Mouse (Mus musculus): ENCODE results near the gene Cfap97d1. TPM values are rescaled to one million over a fixed set of nuclear protein-coding genes. Genes with fewer than 3 reads are reported as not detected.

Gene Cfap97d1
- polyA plus RNA-seq, 1 experiment from 2014 or later, result not detected

GRCm38 (mm10) chr11:101965553-101965952 is 18.5 kb upstream of the Cfap97d1 start:
- TF ChIP-seq CTCF (IDR thresholded peaks at IDR 0.05; ENCODE audit: low read depth), result no peak
- no peak overlapping the region for H3K9ac ChIP-seq
- no peak for ATAC-seq (ENCODE audit: insufficient read depth)
- DNase-seq, result no peak
- H3K36me3 ChIP-seq (ENCODE audit: insufficient read depth), result no peaks in the 10 kb centered on the region
- H3K4me3 ChIP-seq (ENCODE audit: low read depth, low read length), result no peak overlapping the region
- H3K9me3 ChIP-seq (ENCODE audit: low read depth, low read length), result no peaks in the 10 kb centered on the region
- peaks cover 8% of the 10 kb centered on the region; the same call in 1 of the 2 replicates for H3K4me1 ChIP-seq (ENCODE audit: insufficient read depth)
- no peak overlapping the region for H3K4me2 ChIP-seq
- H3K27ac ChIP-seq (ENCODE audit: low read depth), result no peak overlapping the region
- H3K27me3 ChIP-seq (ENCODE audit: insufficient read depth, low read length), result peaks cover 69% of the 10 kb centered on the region
- WGBS, result 7% methylated on average over 2 of the region's 2 CpGs

GRCm38 (mm10) chr11:101966965-101967614 is 17.0 kb upstream of the Cfap97d1 start, which contains the start of gene Sost:
Sost (minus strand) TSS chr11:101967015.
- H3K4me3 ChIP-seq (ENCODE audit: low read depth, low read length), result no peak within 1 kb of the TSS
- WGBS, result 20% methylated on average over 10 of the region's 10 CpGs
- no peak for ATAC-seq (ENCODE audit: insufficient read depth)
- H3K9me3 ChIP-seq (ENCODE audit: low read depth, low read length), result no peaks in the 10 kb centered on the region
- DNase-seq, result no peak
- H3K27ac ChIP-seq (ENCODE audit: low read depth), result no peak within 1 kb of the TSS
- no peak within 1 kb of the TSS for H3K4me2 ChIP-seq
- H3K4me1 ChIP-seq (ENCODE audit: insufficient read depth), result peaks cover 8% of the 10 kb centered on the region; the same call in 1 of the 2 replicates
- no peak for TF ChIP-seq CTCF (IDR thresholded peaks at IDR 0.05; ENCODE audit: low read depth)
- peaks cover 55% of the 10 kb centered on the region for H3K27me3 ChIP-seq (ENCODE audit: insufficient read depth, low read length)
- H3K36me3 ChIP-seq (ENCODE audit: insufficient read depth), result no peaks in the 10 kb centered on the region
- H3K9ac ChIP-seq, result no peak within 1 kb of the TSS

GRCm38 (mm10) chr11:101968311-101968710 is 15.8 kb upstream of the Cfap97d1 start:
- Histone ChIP-seq H3K4me2 (no peak overlapping the region), H3K27ac (ENCODE audit: low read depth) (no peak overlapping the region), H3K9me3 (ENCODE audit: low read depth, low read length) (no peaks in the 10 kb centered on the region), H3K9ac (no peak overlapping the region), H3K4me1 (ENCODE audit: insufficient read depth) (peaks cover 8% of the 10 kb centered on the region; the same call in 1 of the 2 replicates), H3K4me3 (ENCODE audit: low read depth, low read length) (no peak overlapping the region), H3K27me3 (ENCODE audit: insufficient read depth, low read length) (peaks cover 43% of the 10 kb centered on the region), H3K36me3 (ENCODE audit: insufficient read depth) (no peaks in the 10 kb centered on the region)
- ATAC-seq (ENCODE audit: insufficient read depth) (peak; percentile 23; the same call in 1 of the 2 replicates), DNase-seq (no peak)
- WGBS, result 8% methylated on average over 7 of the region's 7 CpGs
- no peak for TF ChIP-seq CTCF (IDR thresholded peaks at IDR 0.05; ENCODE audit: low read depth)

- Histone ChIP-seq H3K27me3 (ENCODE audit: insufficient read depth, low read length) (peaks cover 38% of the 10 kb centered on the region), H3K9me3 (ENCODE audit: low read depth, low read length) (no peaks in the 10 kb centered on the region), H3K27ac (ENCODE audit: low read depth) (no peak overlapping the region), H3K9ac (no peak overlapping the region), H3K4me2 (no peak overlapping the region), H3K36me3 (ENCODE audit: insufficient read depth) (no peaks in the 10 kb centered on the region), H3K4me3 (ENCODE audit: low read depth, low read length) (no peak overlapping the region), H3K4me1 (ENCODE audit: insufficient read depth) (0 out of 2 replicates have a peak, but pooled peaks cover 4% of the 10 kb centered on the region)
- 0% methylated on average over 5 of the region's 5 CpGs for WGBS
- TF ChIP-seq CTCF (IDR thresholded peaks at IDR 0.05; ENCODE audit: low read depth), result peak; percentile 96
- ATAC-seq (ENCODE audit: insufficient read depth) (peak; percentile 68), DNase-seq (peak; percentile 94)
Observed at GRCm38 (mm10) chr11:101968791-101969190, 15.3 kb upstream of the Cfap97d1 start.

DNA sequence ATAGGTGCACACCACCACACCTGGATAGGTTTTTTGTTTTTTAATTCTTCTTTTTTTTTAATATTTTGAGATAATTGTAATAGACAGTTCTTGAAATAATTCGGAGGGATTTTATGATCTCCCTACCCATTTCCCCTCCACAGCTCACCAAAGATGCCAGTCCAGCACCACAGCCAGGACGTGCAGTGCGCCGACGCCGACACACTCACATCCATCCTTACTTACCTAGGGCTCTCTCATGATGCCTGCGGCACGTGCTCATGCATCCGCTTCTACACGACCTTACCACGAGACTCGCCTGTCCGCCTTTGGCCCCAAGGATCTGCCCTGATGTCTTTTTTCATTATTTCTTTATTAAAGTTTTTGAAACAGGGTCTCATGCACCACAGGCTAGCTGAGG is 14.2 kb upstream of the Cfap97d1 start:
- peaks cover 27% of the 10 kb centered on the region for H3K27me3 ChIP-seq (ENCODE audit: insufficient read depth, low read length)
- no peak overlapping the region for H3K9ac ChIP-seq
- no peak overlapping the region for H3K4me2 ChIP-seq
- no peaks in the 10 kb centered on the region for H3K36me3 ChIP-seq (ENCODE audit: insufficient read depth)
- ATAC-seq (ENCODE audit: insufficient read depth), result no peak
- no peak for TF ChIP-seq CTCF (IDR thresholded peaks at IDR 0.05; ENCODE audit: low read depth)
- H3K4me1 ChIP-seq (ENCODE audit: insufficient read depth), result no peaks in the 10 kb centered on the region
- 80% methylated on average over 13 of the region's 13 CpGs for WGBS
- no peak for DNase-seq
- H3K4me3 ChIP-seq (ENCODE audit: low read depth, low read length), result no peak overlapping the region
- H3K27ac ChIP-seq (ENCODE audit: low read depth), result no peak overlapping the region
- H3K9me3 ChIP-seq (ENCODE audit: low read depth, low read length), result no peaks in the 10 kb centered on the region

DNA sequence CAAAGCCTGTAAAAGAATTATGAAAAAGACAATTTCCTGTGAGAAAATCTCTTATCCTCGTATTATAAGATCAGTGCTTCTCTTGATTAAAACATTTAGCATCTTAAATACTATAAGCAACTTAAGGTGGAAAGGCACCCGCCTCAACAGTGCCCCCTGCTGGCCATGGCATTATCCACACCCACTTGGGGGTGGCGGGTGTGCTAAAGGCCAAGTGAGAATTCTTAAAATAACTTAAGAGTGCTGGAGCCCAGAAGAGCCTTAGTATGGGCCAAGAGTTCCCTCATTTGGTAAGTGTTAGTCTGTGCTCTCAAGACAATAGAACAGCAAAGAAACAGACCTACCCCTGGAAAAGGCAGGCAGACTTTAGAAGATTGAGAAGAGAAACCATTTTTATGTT is 12.7 kb upstream of the Cfap97d1 start:
- no peak for ATAC-seq (ENCODE audit: insufficient read depth)
- Histone ChIP-seq H3K27ac (ENCODE audit: low read depth) (no peak overlapping the region), H3K27me3 (ENCODE audit: insufficient read depth, low read length) (peaks cover 12% of the 10 kb centered on the region; the same call in 1 of the 2 replicates), H3K9me3 (ENCODE audit: low read depth, low read length) (no peaks in the 10 kb centered on the region), H3K4me3 (ENCODE audit: low read depth, low read length) (no peak overlapping the region), H3K4me1 (ENCODE audit: insufficient read depth) (no peaks in the 10 kb centered on the region), H3K9ac (no peak overlapping the region), H3K36me3 (ENCODE audit: insufficient read depth) (no peaks in the 10 kb centered on the region), H3K4me2 (no peak overlapping the region)
- DNase-seq, result peak; percentile 46
- peak; percentile 73 for TF ChIP-seq CTCF (IDR thresholded peaks at IDR 0.05; ENCODE audit: low read depth)
- WGBS, result 35% methylated on average over 3 of the region's 3 CpGs

GRCm38 (mm10) chr11:101972097-101972496 is 12.0 kb upstream of the Cfap97d1 start:
- H3K27ac ChIP-seq (ENCODE audit: low read depth), result no peak overlapping the region
- DNase-seq (no peak), ATAC-seq (ENCODE audit: insufficient read depth) (no peak)
- no peaks in the 10 kb centered on the region for H3K9me3 ChIP-seq (ENCODE audit: low read depth, low read length)
- H3K4me1 ChIP-seq (ENCODE audit: insufficient read depth), result no peaks in the 10 kb centered on the region
- H3K27me3 ChIP-seq (ENCODE audit: insufficient read depth, low read length), result 0 out of 2 replicates have a peak, but pooled peaks cover 5% of the 10 kb centered on the region
- no peak overlapping the region for H3K4me2 ChIP-seq
- no peak for TF ChIP-seq CTCF (IDR thresholded peaks at IDR 0.05; ENCODE audit: low read depth)
- 70% methylated on average over 3 of the region's 3 CpGs for WGBS
- no peaks in the 10 kb centered on the region for H3K36me3 ChIP-seq (ENCODE audit: insufficient read depth)
- no peak overlapping the region for H3K4me3 ChIP-seq (ENCODE audit: low read depth, low read length)
- no peak overlapping the region for H3K9ac ChIP-seq

Data from lung, embryonic 14.5 days (tissue).